Mouse (Mus musculus): ENCODE results near the gene Pcdh18.

DNA sequence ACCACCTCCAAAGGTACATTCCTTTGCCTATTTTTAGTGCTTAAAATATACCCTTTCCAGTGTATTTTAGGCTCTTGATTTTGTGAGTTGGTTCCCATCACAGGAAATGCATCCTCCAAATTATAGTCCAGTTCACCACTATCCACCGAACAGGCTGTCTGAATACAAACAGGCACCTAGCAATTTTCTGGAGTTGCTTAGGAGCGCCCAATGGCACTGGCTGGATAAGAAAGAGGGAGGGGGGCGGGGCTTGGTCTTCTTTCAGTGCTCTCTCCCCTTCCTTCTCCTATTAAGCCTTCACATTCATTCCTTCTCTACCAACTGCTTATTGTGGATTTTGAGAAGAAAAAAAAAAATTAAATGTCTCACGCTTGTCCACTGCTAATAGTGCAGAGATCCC, 4.4 kb downstream of the Pcdh18 start:
- TF ChIP-seq CTCF (IDR thresholded peaks at IDR 0.05) (no peak), EP300 (IDR thresholded peaks at IDR 0.05) (no peak)

Measured in lung, postnatal 0 days (tissue).